Mouse (Mus musculus): ENCODE measurements around the gene Rab3c. TPM values are rescaled to one million over a fixed set of nuclear protein-coding genes. Genes with fewer than 3 reads are reported as not detected.

The Rab3c gene
- polyA plus RNA-seq, 1 experiment, result 0.41 TPM

- Histone ChIP-seq H3K27me3 (ENCODE audit: control insufficient read depth, insufficient read depth, low read length) (no peaks in the 10 kb centered on the region), H3K27ac (ENCODE audit: insufficient read depth, low read depth, low read length) (no peak overlapping the region), H3K36me3 (ENCODE audit: control insufficient read depth, insufficient read depth, low read length) (no peaks in the 10 kb centered on the region), H3K4me1 (ENCODE audit: control insufficient read depth, insufficient read depth, insufficient read length, low read length) (no peaks in the 10 kb centered on the region), H3K4me3 (ENCODE audit: low read depth, low read length) (no peak overlapping the region)
- TF ChIP-seq POLR2A (IDR thresholded peaks at IDR 0.05; ENCODE audit: low read depth, low read length), result no peak
- no peak for TF ChIP-seq CTCF (IDR thresholded peaks at IDR 0.05; ENCODE audit: extremely low read depth, insufficient read length, insufficient replicate concordance, low read depth, low read length)
- WGBS, result 81% methylated on average over 5 of the region's 5 CpGs
Measured at GRCm38 (mm10) chr13:110198906-110199305, 81.9 kb downstream of the Rab3c start.

DNA sequence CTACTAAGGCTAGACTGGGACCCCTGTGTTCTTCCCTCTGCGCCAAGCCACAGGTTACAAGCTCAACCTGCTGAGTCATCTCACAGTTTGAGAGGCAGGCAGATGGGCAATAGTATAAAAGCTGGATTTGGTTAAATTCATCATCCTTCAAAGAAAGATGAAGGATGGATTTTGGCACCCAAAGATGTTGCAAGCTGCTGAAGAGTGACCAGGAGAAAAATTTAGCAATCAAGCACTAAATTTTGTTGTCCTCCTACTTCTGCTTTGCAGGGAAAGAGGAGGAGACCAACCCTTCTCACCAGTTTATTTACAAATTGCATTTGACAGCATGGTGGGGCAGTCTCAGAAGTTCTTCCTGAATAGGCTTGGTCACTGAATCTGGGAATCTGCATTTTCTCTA, 90.8 kb downstream of the Rab3c start:
- Histone ChIP-seq H3K27ac (ENCODE audit: insufficient read depth, low read depth, low read length) (no peak overlapping the region), H3K27me3 (ENCODE audit: control insufficient read depth, insufficient read depth, low read length) (no peaks in the 10 kb centered on the region), H3K4me1 (ENCODE audit: control insufficient read depth, insufficient read depth, insufficient read length, low read length) (no peaks in the 10 kb centered on the region), H3K4me3 (ENCODE audit: low read depth, low read length) (no peak overlapping the region), H3K36me3 (ENCODE audit: control insufficient read depth, insufficient read depth, low read length) (no peaks in the 10 kb centered on the region)
- WGBS, result 49% methylated on average over 1 of the region's 1 CpGs
- no peak for TF ChIP-seq POLR2A (IDR thresholded peaks at IDR 0.05; ENCODE audit: low read depth, low read length)
- no peak for TF ChIP-seq CTCF (IDR thresholded peaks at IDR 0.05; ENCODE audit: extremely low read depth, insufficient read length, insufficient replicate concordance, low read depth, low read length)

- Histone ChIP-seq H3K4me1 (ENCODE audit: control insufficient read depth, insufficient read depth, insufficient read length, low read length) (no peaks in the 10 kb centered on the region), H3K4me3 (ENCODE audit: low read depth, low read length) (no peak overlapping the region), H3K36me3 (ENCODE audit: control insufficient read depth, insufficient read depth, low read length) (no peaks in the 10 kb centered on the region), H3K27me3 (ENCODE audit: control insufficient read depth, insufficient read depth, low read length) (no peaks in the 10 kb centered on the region), H3K27ac (ENCODE audit: insufficient read depth, low read depth, low read length) (no peak overlapping the region)
- 74% methylated on average over 4 of the region's 4 CpGs for WGBS
- TF ChIP-seq CTCF (IDR thresholded peaks at IDR 0.05; ENCODE audit: extremely low read depth, insufficient read length, insufficient replicate concordance, low read depth, low read length) (no peak), POLR2A (IDR thresholded peaks at IDR 0.05; ENCODE audit: low read depth, low read length) (no peak)
Measured at GRCm38 (mm10) chr13:110184963-110185685, 95.7 kb downstream of the Rab3c start.

DNA sequence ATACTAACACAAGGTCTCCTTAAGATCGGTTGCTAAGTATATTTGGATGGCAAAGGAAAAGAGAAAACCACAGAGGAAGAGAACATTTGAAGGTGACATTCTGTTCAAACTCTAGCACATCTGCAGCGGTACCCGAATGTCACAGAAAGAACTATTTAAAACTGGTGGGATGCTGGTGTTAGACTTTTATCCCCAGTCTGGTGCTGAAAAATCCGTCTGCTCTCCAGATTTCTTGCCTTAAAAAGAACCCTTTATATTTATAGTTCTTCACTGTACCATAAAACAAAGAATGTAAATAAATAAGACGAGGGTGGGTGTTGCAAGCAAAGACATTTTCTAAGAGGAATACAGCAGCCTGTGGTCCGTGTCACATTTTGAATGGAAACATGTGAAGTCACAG, 105.1 kb downstream of the Rab3c start:
- H3K36me3 ChIP-seq (ENCODE audit: control insufficient read depth, insufficient read depth, low read length), result no peaks in the 10 kb centered on the region
- WGBS, result 66% methylated on average over 6 of the region's 6 CpGs
- no peaks in the 10 kb centered on the region for H3K4me1 ChIP-seq (ENCODE audit: control insufficient read depth, insufficient read depth, insufficient read length, low read length)
- no peak overlapping the region for H3K27ac ChIP-seq (ENCODE audit: insufficient read depth, low read depth, low read length)
- H3K27me3 ChIP-seq (ENCODE audit: control insufficient read depth, insufficient read depth, low read length), result no peaks in the 10 kb centered on the region
- TF ChIP-seq CTCF (IDR thresholded peaks at IDR 0.05; ENCODE audit: extremely low read depth, insufficient read length, insufficient replicate concordance, low read depth, low read length) (no peak), POLR2A (IDR thresholded peaks at IDR 0.05; ENCODE audit: low read depth, low read length) (no peak)
- H3K4me3 ChIP-seq (ENCODE audit: low read depth, low read length), result no peak overlapping the region

DNA sequence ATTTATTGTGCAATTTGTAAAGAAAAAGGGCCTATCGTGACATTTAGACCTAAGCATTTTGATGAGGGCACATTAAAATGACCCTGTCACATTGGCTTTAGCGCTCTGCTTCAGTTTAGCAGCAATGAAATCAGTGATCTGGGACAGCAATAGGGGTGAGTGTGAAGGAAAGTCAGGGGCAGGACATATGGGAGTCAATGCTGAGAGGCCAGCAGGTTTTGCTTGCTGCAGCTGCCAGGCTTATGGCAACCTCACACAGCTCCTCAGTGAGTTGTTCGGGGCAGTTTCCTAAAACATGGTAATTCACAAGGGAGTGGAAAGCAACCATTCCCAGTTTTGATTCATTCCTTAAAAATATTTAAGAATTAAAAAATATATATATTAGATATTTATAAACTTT, 111.1 kb downstream of the Rab3c start:
- H3K4me1 ChIP-seq (ENCODE audit: control insufficient read depth, insufficient read depth, insufficient read length, low read length), result no peaks in the 10 kb centered on the region
- TF ChIP-seq CTCF (IDR thresholded peaks at IDR 0.05; ENCODE audit: extremely low read depth, insufficient read length, insufficient replicate concordance, low read depth, low read length) (no peak), POLR2A (IDR thresholded peaks at IDR 0.05; ENCODE audit: low read depth, low read length) (no peak)
- no peaks in the 10 kb centered on the region for H3K36me3 ChIP-seq (ENCODE audit: control insufficient read depth, insufficient read depth, low read length)
- WGBS, result 97% methylated on average over 3 of the region's 3 CpGs
- H3K4me3 ChIP-seq (ENCODE audit: low read depth, low read length), result no peak overlapping the region
- no peaks in the 10 kb centered on the region for H3K27me3 ChIP-seq (ENCODE audit: control insufficient read depth, insufficient read depth, low read length)
- H3K27ac ChIP-seq (ENCODE audit: insufficient read depth, low read depth, low read length), result no peak overlapping the region

- WGBS, result 63% methylated on average over 4 of the region's 4 CpGs
- Histone ChIP-seq H3K36me3 (ENCODE audit: control insufficient read depth, insufficient read depth, low read length) (no peaks in the 10 kb centered on the region), H3K27me3 (ENCODE audit: control insufficient read depth, insufficient read depth, low read length) (no peaks in the 10 kb centered on the region), H3K4me3 (ENCODE audit: low read depth, low read length) (no peak overlapping the region), H3K4me1 (ENCODE audit: control insufficient read depth, insufficient read depth, insufficient read length, low read length) (no peaks in the 10 kb centered on the region), H3K27ac (ENCODE audit: insufficient read depth, low read depth, low read length) (no peak overlapping the region)
- no peak for TF ChIP-seq CTCF (IDR thresholded peaks at IDR 0.05; ENCODE audit: extremely low read depth, insufficient read length, insufficient replicate concordance, low read depth, low read length)
- TF ChIP-seq POLR2A (IDR thresholded peaks at IDR 0.05; ENCODE audit: low read depth, low read length), result no peak
Measured at GRCm38 (mm10) chr13:110169152-110169551, 111.6 kb downstream of the Rab3c start.

GRCm38 (mm10) chr13:110168570-110168969, 112.2 kb downstream of the Rab3c start:
- 72% methylated on average over 4 of the region's 4 CpGs for WGBS
- H3K27ac ChIP-seq (ENCODE audit: insufficient read depth, low read depth, low read length), result no peak overlapping the region
- H3K27me3 ChIP-seq (ENCODE audit: control insufficient read depth, insufficient read depth, low read length), result no peaks in the 10 kb centered on the region
- no peak for TF ChIP-seq CTCF (IDR thresholded peaks at IDR 0.05; ENCODE audit: extremely low read depth, insufficient read length, insufficient replicate concordance, low read depth, low read length)
- TF ChIP-seq POLR2A (IDR thresholded peaks at IDR 0.05; ENCODE audit: low read depth, low read length), result no peak
- no peak overlapping the region for H3K4me3 ChIP-seq (ENCODE audit: low read depth, low read length)
- no peaks in the 10 kb centered on the region for H3K36me3 ChIP-seq (ENCODE audit: control insufficient read depth, insufficient read depth, low read length)
- no peaks in the 10 kb centered on the region for H3K4me1 ChIP-seq (ENCODE audit: control insufficient read depth, insufficient read depth, insufficient read length, low read length)
